Mouse (Mus musculus): ENCODE data around the gene Gna12.

- no peak for TF ChIP-seq CTCF (IDR thresholded peaks at IDR 0.05; ENCODE audit: control insufficient read depth, insufficient read depth, insufficient replicate concordance, low read depth, low read length)
- TF ChIP-seq POLR2A (IDR thresholded peaks at IDR 0.05; ENCODE audit: control insufficient read depth, low read depth, low read length): no peak
These were observed 15.8 kb downstream of the Gna12 start for GRCm38 (mm10) chr5:140814403-140814802.

Measured in testis, adult 2 months (tissue).